Mouse (Mus musculus) CD8-positive naive resting alpha-beta T cell, adult 2 months (primary cell): ENCODE results near the gene Clasp1.

Experiments used
- DNase-seq, 2 experiments: peaks; one replicate each; pipeline ENCODE4 v3.0.0; 2022; ENCODE audit warnings: low read depth in 2 of 2, low spot score in 2 of 2

Gene Clasp1

GRCm38 (mm10) chr1:118486021-118486420, 97.2 kb downstream of the Clasp1 start:
- DNase-seq = no peak

DNA sequence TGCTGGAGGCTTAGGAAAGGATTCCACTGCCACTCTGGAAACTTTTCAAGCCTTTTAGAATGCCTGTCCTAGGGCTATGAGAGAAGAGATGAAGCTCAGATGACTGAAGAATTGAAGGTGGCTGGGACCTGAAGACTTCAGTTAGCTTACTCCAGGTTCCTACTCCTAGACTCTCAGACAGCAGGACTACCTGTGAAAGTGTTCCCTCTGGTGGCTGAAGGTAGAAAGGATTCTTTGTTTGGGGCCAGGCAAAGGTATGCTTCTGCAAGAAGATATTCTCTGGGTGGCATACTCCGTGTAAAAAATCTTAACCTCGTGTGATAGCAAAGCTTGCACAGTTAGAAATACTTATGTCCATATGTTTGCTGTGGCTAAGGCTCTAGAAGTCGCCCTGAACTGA, 104.0 kb downstream of the Clasp1 start:
- no peak for DNase-seq

DNA sequence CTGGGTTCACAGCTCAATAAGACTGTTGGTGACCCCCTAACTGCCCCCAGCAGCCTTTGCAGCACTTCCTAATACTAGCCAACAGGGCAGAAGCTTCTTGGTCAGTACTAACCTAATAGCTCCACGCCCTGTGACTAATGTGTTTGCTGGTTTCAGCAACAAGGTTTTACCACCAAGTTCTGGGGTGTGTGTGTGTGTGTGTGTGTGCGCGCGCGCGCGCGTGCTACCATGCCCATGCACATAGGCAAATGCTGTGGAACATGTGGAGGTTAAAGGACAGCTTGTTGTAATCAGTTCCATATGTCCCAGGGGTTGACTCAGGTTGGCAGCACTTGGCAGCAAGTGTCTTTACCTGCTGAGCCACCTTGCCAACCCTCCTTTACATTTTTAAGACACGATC, 105.7 kb downstream of the Clasp1 start:
- no peak for DNase-seq

DNA sequence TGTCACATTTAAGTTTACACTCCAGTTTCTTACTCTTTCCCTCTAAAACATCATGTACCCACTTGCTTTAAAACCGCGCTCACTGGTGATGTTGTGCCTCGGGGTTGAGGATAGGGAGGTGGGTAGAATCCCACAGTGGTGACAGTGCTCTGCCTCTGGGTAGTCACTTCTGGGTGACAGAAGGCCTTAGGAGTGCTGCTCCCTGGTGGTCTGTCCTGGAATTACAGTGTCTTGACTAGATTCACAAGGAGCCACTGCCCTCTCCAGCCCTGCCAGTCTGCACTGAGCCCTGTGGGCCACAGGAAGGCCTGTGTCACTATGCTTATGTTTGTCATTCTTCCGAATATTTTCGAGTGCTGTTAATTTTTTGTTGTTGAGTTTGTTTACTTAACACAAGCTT, 109.5 kb downstream of the Clasp1 start:
- peak; percentile 70 to 74 for DNase-seq

DNA sequence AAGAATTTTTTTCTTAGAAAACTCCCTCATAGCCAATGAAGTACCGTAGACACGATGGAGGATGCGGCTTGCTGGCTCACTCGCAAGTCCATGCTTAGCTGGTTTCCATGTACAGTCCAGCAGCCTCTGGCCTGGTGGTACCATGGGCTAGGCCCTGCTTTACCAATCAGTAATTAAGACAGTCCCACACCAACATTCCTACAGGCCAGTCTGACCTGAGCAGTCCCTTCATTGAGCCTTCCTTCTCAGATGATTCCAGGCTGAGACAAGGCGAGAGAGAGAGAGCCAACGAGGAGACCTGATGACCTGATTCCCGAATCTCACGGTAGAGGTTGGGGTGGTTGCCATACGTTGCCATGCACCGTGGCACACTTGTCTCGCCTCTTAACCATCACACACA, 111.7 kb downstream of the Clasp1 start:
- no peak for DNase-seq

GRCm38 (mm10) chr1:118501691-118502090, 112.8 kb downstream of the Clasp1 start:
- no peak for DNase-seq

- no peak for DNase-seq
Measured at GRCm38 (mm10) chr1:118505746-118506145, 116.9 kb downstream of the Clasp1 start.

DNA sequence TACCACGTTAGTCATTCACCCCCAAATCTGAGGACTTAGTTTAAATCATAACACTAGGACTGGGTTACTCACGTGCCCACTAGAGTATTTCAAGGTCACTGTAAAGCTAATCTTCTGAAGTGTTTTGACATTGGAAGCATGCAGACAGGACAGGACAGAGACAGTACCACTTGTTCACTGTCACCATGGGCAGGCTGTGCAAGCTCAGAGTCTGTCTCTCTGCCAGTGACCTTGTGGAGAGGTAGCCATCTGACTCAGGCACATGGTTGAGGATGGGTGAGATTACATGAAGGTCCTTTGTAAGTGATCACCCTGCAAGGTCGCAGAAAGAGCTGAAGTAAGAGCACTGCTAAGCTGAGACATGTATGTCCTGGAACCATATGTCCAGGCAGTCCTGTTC, 122.1 kb downstream of the Clasp1 start:
- no peak for DNase-seq

DNA sequence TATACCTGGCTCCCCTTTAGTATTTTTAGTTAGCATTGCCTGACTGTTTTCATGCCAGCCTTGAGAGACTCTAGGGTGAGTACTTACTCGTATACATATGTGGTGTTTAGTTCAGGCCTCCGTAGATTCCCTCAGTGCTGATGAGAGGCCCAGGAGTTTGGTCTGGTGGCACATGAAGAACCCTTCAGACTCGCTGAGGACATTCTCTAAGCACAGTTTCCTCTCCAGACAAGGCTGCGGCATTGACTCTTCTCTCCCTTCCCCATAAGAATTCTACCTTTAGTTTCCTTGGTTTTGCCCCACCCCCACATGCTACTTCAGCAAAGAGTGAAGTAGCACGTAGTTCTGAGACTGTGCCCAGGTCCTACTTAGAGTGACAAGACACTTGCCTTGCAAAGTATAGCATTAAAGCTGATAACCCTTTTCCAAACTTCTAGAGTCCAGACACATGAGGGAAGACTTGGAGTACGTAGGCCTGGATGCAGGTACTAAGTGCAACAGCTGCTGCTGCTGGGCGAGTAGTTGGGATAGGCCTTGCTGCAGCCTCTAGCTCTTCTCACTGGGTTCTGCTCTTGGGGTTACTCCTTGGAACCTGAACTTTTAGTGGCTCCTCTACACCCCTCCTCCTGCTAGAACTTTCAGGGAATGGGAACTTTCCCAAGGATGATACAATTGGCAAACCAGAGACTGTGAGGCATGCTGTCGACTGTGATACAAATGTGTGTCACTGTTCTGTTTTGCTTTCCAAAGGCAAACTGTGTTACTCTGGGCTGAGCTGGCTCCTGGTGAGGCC, 123.1 kb downstream of the Clasp1 start:
- DNase-seq = no peak

GRCm38 (mm10) chr1:118516256-118516655, 127.4 kb downstream of the Clasp1 start:
- no peak for DNase-seq

- DNase-seq = no peak
Measured at GRCm38 (mm10) chr1:118523161-118523560, 134.3 kb downstream of the Clasp1 start.

- DNase-seq = no peak
Measured at GRCm38 (mm10) chr1:118525336-118525735, 136.5 kb downstream of the Clasp1 start.

GRCm38 (mm10) chr1:118529213-118529612, 140.4 kb downstream of the Clasp1 start:
- no peak for DNase-seq

- DNase-seq = no peak
Measured at GRCm38 (mm10) chr1:118531259-118531658, 142.4 kb downstream of the Clasp1 start.

GRCm38 (mm10) chr1:118536021-118536420, 147.2 kb downstream of the Clasp1 start:
- DNase-seq = no peak

DNA sequence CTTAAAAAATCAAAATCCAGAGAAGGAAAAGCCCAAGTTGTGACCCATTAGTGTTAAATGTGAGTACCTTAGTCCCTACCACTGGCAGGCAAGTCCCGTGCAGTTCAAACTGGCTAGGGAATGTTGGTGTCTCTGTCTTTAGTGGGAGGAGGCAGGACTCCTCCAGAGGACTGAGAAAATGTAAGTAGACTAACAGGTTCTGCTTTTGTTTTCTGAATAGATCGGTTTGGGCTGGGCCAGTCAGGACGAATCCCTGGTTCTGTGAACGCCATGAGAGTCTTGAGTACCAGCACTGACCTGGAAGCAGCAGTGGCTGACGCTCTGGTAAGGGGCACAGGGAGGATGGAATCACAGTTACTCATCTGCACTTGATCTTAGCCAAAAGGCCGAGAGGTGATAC, 150.2 kb downstream of the Clasp1 start:
- DNase-seq = no peak

DNA sequence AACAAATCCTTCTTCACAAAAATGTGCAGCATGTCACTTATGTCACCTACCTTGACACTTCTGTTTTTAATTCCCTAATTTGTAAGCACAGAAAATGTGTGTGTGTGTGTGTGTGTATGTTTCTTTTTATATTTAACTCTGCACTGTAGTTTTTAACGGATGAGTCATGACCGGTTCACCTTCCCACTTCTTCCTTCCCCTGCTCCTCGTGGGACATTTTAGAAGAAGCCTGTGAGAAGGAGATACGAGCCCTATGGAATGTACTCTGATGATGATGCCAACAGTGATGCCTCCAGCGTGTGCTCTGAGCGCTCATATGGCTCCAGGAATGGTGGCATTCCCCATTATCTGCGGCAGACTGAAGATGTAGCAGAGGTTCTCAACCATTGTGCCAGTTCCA, 154.0 kb downstream of the Clasp1 start:
- no peak for DNase-seq

GRCm38 (mm10) chr1:118548769-118549168, 159.9 kb downstream of the Clasp1 start:
- no peak for DNase-seq

GRCm38 (mm10) chr1:118551152-118551551, 162.3 kb downstream of the Clasp1 start:
- DNase-seq = no peak

GRCm38 (mm10) chr1:118552071-118552470, 163.2 kb downstream of the Clasp1 start:
- DNase-seq = no peak

- no peak for DNase-seq
Measured at GRCm38 (mm10) chr1:118553045-118553444, 164.2 kb downstream of the Clasp1 start.

GRCm38 (mm10) chr1:118553451-118553850, 164.6 kb downstream of the Clasp1 start:
- DNase-seq = no peak

- no peak for DNase-seq
Measured at GRCm38 (mm10) chr1:118554961-118555360, 166.1 kb downstream of the Clasp1 start.
